Mouse (Mus musculus): Measurements from ENCODE around the gene Car4.

Car4 gene

DNA sequence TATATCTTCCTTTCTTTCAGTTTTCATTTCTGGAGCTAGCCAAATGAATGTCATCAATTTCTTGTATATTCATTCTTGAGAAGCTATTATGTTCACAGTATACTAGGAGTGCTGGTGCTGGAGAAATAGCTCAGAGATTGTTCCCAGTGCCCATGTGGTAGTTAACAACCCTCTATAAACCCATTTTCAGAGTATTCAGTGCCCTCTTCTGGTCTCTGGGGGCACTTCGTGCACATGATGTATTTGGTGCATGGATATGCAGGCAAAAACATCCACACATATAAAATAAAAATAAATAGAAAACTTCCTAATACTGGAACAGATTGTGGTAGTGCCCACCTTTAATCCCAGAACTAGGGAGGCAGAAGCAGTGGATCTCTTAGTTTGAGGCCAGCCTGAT, 35.4 kb downstream of the Car4 start:
- intact Hi-C loops (cut with DNase I): no loop called here

DNA sequence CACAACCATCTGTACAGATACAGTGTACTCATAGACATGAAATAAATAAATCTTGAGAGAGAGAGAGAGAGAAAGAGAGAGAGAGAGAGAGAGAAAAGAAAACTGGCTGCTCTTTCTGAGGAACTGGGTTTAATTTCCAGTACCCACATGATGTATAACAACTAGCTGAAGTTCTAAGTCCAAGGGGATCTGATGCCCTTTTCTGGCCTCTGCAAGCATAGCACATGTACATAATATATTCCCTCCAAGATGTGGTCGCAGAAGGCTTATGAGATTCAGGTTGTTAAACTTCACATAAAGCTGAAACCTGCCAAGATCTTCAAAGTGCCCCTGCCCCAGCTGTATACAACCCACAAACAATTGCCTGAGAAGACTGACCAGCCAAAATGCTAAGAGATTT, 37.7 kb downstream of the Car4 start:
- intact Hi-C loops (cut with DNase I): no loop called here

DNA sequence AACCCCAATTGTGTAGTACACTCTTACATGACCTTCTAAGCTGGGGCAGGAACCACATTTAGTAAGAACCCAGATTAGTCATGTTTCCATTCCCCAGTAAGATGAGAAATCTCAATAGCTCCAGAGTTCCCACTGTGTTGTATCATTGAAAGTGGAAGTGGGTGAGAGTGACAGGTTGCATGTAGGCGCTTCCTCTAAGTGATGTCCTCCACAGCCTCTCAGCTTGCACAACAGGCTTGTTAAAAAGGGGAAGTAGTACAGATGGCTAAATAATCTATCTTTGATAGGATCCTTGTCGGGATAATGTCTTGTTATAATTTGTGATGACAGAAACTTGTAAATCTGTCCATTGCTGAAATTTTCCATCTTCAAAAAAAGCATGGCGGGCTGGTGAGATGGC, 46.0 kb downstream of the Car4 start:
- intact Hi-C loops (cut with DNase I): no loop called here

DNA sequence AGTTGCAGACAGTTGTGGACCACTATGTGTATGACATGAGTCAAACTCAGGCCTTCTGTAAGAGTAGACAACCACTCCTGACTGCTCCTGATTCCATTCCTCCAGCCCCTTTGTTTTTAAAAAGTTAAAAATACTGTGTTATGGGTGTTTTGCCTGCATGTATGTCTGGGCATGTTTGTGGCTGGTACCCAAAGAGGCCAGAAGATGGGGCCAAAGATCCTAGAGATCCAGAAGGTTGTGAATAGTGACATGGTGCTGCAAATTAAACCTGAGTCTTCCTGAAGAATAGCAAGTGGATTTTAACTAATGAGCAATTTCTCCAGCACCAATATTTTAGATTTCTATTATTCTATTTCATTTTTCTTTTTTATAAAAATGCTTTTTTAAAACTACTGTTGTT, 55.5 kb downstream of the Car4 start:
- intact Hi-C loops (cut with DNase I): no loop called here

All from adrenal gland (tissue).